Mouse (Mus musculus): ENCODE results near the gene Sorcs3.

DNA sequence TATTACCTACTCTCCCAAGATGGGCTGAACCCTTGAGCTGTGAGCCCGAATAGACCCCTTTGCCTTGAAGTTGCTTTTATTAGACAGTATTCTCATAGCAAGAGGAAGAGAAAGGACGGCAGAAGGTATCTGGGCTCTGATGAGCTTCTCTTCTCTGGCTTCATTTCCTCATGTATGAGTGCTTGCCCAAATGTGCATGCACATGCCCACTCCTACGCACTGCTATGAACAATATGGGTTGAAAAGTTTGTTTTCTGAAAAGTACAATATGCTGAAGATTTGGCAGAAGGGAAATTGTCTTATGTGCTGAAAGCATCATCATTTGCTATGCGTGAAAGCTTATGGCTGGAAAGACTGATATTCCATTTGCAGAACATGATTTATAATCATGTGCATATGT, 223.4 kb downstream of the Sorcs3 start:
- TF ChIP-seq CTCF (IDR thresholded peaks at IDR 0.05; ENCODE audit: control insufficient read depth, insufficient read depth, low read length) (no peak), POLR2A (IDR thresholded peaks at IDR 0.05; ENCODE audit: borderline replicate concordance, control insufficient read depth, low read depth, low read length) (no peak)
